Mouse (Mus musculus) cerebellum, adult 11 months (tissue): ENCODE measurements around the gene Lgals2.

ENCODE experiments used
- DNase-seq: peaks from one replicate; pipeline ENCODE4 v3.0.0; 2022

Lgals2 gene

DNA sequence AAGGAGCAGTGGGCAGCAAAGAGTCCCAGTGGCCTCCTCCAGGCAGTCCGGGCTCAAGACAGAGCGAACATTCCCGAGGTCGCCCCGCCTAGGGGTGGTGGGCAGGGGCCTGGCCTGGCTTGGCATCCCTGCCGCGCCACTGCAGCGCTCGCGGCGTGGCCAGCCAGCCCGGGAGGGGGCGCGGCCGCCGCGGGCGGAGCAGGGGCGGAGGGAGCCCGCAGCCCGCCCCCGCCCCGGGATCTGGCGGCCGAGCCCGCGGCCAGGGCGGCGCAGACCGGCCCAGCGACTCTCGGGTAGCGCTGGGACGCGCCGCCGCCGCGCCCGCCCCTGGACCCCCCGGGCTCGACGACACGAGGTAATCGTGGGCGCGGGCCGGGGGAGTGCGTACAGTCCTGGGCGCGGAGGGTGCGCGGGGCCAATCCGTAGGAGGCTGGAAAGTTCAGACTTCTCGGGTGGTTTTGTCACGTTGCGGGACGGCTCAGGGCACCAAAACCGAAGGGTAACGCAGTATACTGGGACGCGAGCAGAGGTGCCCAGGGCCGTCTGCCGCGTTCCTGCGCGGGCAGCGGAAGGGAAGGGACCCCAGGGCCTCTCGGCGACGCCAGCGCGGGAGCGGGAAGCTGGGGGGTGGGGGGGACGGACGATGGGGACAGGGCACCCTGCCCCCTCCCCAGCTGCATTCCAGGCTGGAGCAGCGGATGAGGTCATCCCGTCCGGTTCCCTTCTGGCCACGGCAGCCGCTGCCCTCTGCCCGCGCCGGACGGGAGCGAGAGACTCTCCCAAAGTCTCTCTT is 12.8 kb downstream of the Lgals2 start, which contains the start of gene Cdc42ep1:
Gene Cdc42ep1, plus strand, starts transcription at position 254 of the 793 bp plus-strand sequence.
- no peak for DNase-seq

DNA sequence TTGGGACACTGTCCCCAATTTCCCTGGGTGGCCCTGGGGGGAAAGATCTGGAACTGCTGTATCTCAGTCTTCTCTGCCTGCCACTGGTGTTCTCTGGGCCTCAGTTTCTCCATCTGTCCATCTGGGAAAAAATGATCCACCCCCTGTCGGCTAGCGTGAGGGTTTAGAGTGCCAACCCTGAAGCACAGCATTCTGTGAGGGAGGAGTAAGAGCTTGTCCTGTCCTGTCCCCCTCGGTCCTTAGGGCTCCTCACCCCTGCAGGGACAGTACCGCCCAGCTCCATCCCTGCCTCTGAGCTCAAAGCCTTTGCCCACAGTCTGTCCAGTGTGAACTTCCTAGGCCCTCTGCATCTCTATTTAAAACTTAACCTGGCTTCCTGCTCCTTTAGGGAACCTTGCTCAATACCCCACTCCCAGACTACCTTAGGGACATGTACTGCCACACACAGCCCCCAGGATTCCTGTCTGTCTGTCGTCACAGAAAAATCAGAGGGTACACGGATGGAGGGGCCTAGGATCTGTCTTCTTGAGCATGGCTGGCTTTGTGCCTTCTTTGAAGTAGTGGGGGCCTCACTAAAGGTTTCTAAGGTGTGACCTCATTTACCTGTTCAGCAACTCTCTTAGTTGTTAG is 14.1 kb downstream of the Lgals2 start:
- DNase-seq = no peak

DNA sequence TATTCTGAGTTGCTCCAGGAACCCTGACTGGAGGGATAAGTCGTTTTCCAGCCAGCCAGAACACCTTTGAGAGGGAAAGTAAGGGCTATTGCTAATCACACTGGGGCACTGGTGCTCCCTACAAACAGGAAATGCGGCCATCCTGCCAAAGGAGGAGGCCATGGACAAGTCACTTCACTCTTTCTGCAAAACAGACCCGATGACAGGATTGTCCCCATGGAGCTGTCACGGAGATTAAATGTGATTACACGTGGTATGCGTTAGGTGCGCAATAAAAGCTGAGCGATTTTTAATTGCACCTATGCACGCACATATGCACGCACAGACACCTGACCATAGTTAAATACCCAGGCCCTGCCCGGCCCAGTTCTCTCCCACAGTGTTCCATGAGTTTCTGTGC is 14.6 kb downstream of the Lgals2 start:
- no peak for DNase-seq

DNA sequence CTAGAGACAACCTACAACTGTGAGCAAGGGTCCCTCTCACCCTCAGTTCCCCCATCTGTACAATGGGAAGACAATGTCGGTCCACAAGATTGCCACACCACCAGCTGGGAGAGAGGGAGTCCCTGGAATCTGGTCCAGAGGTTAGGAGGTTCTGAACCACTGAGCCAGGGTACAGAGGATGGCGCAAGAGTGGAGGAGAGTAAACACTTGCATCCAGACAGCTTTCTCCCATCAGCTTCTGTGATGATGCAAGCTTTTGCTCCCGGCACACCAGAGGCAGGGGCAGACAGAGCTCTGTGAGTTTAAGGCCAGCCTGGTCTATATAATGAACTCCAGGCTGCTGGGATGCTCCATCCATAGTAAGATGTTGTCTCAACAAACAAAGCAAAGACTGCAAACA is 15.1 kb downstream of the Lgals2 start:
- DNase-seq = no peak

DNA sequence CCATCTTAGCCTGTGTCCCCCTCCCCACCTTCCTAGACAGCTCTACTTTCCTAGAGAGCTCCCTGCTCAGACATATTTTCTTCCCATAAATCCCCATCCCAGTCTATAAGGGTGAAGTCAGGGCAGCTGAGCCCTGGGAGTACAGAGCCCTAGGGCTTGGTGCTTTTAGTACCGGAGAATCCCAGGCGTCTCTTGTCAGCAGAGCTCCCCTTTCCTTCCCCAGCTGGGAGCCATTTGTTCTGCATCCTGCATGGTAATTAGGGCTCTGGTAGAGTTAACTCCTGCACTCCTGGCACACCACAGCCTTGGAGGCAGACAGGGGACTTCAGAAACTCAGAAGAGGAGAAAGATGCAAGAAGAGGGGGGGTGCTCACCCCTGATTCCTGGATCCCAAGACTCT is 15.6 kb downstream of the Lgals2 start:
- DNase-seq = no peak

DNA sequence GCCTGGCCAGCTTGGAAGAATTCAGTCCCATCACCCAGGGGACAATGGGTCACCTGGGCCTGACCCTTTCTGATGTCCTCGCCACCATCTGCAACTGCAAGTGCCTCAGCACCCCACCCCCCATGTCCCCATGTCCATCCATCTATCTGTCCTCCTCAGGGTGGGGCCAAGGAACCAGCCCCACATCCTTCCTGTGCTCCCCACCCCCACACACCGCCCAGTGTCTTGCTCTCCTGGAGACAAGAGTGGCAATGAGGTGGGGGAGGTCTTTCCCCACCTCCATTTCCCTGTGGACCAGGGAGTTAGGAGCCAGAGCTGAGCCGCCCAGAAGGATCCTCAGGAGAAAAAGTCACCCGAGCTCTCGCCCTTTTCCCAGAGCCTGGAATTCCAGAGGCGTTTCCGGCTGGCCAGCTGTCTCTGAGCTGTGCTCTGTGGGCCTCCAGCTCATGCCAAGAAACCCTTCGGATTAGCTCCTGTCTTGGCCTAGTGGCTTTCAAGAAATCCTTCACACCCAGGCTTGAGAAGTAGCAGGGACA is 19.2 kb downstream of the Lgals2 start:
- no peak for DNase-seq

DNA sequence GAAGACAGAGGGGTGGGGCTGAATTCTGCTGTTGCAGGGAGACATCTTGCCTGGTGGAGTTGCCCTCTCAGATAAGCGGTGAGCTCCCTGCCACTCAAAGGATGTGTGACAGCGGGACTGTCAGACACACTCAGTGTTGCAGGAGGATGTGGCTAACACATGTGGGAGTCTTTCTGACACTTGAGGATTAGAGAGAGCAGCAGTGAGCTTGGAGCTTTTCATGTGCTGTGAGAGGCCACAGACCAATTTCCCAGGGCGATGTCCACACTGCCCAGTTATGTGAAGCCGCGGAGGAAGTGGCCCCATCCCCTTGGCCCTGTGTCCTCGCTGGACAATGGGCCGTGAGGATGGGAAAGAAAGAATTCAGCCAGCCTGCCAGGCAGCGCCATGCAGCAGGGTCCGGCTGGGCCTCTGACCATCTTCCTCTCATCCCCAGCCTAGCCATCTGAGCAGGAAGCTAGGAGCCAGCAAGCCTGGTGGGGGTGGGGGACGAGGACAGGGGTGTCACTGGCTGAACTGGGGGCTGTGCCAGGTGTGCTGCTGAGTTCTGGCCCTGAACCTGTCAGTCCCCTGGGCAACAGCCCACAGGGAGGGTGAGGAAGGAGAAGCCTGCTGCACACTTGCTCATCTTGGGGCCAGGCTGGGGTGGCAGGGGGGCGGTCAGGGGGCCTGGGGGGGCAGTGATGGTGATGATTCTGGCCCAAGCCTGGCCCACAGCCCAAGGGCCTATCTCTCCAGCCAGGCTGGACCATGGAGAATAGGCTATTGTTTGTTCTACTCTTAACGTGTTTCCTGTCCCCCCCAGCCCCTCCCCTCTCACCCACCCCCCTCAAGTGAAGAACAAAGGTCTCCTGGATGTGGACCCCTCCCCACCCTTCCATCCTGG is 19.9 kb downstream of the Lgals2 start:
- DNase-seq = no peak

DNA sequence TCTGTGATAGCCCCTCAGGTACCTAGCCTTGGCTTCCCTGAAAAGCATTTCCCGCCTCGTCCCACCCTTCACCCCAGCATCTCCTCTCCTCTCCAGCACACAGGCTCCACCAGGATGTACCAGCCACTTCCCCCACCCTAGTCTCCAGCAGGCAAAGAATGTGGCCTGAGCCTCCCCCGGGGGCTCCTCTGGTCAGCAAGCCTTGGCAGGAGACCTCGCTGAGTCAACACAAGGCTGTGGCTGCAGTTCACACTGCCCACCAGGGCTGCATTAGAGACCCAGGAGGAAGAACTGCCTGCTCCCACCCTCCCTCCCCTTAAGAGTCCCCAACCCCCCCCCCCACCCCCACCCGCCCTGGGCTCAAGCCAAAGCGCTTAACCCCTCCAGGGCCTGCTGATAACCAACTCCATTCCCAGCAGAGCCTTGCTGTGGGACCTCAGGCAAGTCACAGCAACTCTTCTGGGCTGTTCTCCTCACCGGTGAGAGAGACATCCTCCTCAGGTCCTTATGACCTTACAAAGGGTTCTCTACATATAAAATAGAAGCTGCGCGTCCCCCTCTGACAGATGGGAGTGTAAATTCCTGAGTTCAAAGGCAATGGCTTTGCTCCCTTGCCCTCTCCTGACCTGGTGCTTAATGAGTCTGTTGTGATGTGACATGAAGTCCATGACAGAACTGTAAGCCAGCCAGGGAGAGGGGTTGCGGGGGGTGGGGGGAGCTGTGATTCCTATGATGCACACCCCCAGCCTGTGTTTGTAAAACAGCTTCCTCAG is 20.9 kb downstream of the Lgals2 start:
- DNase-seq = no peak

DNA sequence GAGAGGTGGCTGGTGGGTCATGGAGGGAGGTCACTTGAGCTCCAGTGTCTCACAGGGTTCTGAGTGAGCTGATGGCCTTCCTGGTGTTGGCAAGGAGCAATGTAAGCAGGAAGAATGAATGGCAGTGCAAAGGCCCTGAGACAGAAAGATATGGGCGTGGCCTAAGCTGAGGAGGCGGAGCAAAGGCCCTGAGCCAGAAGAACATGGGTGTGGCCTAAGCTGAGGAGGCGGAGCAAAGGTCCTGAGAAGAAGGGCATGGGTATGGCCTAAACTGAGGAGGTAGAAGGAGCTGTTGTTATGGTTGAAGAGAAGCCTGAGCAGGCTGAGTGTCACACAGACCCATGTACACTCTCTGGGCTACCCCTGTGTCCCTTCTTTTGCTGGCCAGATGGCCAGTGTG is 21.7 kb downstream of the Lgals2 start:
- DNase-seq = no peak

DNA sequence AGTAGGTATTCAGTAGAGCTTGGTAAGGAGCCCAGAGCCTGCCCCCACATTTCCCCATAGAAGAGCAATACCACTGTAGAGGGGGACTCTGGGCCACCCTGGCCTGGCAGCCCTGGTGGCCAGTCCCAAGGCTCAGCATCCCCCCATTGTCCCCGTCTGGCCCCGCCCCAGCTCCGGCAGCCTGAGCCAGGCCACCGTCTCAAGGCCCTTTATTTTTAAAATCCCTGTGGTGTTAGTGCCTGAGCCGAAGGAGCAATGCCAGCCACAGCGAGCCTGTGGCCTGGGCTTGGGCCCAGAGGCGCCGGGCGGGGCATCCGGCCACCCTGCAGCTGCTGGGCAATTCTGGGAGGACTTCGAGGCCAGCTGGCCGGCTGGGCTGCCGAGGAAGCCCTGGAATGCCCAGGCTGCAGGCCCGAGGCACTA is 22.6 kb downstream of the Lgals2 start:
- peak; percentile 43 for DNase-seq

DNA sequence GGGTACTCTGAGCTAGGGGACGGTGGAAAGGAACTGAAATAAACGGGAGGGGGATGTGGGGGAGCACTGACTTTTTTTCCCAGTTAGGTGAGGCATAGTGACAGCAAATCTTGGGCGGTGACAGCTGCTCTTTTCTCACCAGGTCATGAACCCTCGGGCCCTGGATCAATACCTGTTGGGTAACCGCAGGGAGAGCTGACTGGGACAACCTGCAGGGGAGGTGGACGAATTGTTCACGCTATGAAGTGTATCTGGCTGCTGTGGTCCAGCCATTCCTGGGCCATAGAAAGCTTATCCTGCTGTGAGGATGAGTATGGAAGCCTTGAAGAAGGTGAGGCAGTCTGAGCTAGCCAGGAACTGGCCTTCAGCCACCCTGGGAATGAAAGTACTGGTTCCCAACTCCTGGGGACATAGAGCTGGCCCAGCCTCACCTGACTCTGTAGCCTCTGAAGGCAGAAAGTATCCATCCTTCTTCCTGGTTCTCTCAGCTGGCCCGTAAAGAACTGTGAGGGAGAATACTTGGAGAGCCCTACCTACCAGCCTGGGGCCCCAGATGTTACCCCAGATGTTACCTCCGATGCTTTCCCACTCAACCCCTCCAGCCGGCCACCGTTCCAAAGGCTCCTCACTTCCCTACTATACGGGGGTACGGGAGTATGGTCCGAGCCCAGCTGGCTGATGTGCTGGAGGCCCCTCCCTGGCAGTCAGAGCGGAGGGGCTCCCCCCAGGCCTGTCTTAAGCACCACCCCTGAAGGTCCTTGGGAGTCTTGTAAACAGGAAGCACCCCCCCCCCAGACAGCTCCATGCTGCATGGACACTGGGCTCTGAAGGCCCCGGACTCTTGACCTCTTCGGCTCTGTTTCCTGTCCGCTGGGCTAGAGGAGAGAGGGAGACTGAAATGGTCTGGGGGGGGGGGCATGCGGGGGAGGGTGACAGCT is 23.3 kb downstream of the Lgals2 start:
- DNase-seq = no peak

DNA sequence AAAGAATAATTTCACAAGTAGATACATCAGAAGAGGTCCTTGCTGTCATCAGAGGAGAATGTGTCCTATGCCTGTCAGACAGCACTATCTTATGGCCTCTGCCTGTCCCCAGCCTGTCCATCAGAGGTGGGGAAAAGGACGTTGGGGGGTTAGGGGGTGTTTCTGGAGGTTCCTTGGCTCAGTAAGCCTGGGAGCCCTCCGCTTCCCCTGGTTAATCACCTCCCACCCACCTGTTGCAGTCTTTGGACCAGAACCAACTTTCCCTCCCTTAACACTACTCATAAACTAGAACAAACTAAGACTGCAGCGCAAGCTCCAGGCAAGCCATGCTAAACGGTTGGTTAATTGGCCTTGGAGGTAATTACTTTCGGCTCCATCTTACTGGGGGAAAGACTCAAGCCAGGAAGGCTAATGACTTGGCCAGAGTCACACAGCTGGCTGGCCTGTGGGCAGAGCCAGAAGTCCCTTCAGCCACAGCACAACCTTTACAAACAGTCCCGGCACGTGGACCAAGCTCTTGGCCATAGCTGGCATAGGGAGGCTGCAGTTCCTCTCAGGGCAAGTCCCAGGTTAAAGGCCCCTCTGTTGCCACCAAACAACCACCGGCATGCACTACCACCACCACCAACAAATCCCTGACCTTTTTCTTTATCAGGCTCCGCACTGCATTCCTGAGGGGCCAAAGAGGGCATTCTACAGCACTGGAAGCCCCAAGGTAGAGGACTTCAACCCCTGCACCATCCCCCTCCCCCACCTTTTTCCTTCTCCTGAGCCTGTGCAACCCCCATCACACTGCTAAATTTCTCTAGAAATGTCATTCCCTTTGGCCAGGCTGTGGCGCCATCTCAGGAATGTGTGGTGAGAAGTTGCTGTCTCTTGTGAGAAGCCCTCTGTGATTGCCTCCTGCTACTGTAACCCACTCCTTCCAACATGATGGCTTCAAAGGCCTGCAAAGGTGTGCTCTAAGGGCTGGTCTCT is 24.3 kb downstream of the Lgals2 start:
- no peak for DNase-seq

DNA sequence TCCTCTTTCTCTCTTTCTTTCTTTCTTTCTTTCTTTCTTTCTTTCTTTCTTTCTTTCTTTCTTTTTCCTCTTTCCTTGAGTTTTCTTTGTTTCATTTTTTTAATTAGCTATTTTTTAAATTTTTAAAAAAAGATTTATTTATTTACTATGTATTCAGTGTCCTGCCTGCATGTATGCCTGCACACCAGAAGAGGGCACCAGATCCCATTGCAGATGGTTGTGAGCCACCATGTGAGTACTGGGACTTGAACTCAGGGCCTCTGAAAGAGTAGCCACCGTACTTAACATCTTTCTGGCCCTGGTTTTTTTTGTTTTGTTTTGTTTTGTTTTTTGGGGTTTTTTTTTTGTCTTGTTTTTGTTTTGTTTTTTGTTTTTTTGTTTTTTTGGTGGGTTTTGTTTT is 25.7 kb downstream of the Lgals2 start:
- DNase-seq = no peak

DNA sequence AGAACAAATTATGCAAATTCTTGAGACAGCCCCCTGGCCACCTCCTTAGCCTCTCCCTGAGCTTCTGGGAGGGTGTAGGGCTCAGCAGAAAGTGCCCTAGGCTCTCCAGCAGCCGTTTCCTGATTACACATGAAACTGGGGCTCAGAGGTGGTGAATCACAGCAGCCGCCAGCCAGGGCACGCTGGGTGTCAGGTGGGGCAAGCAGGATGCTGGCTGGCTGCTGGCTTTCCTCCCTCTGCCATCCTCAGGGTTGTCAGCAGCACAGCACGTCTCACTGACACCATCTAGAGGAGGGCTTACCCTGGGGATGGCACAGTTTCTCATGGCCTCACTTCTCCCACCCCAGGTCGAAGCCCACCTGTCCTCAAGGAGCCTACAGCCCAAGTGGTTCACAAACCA is 27.0 kb downstream of the Lgals2 start:
- no peak for DNase-seq

DNA sequence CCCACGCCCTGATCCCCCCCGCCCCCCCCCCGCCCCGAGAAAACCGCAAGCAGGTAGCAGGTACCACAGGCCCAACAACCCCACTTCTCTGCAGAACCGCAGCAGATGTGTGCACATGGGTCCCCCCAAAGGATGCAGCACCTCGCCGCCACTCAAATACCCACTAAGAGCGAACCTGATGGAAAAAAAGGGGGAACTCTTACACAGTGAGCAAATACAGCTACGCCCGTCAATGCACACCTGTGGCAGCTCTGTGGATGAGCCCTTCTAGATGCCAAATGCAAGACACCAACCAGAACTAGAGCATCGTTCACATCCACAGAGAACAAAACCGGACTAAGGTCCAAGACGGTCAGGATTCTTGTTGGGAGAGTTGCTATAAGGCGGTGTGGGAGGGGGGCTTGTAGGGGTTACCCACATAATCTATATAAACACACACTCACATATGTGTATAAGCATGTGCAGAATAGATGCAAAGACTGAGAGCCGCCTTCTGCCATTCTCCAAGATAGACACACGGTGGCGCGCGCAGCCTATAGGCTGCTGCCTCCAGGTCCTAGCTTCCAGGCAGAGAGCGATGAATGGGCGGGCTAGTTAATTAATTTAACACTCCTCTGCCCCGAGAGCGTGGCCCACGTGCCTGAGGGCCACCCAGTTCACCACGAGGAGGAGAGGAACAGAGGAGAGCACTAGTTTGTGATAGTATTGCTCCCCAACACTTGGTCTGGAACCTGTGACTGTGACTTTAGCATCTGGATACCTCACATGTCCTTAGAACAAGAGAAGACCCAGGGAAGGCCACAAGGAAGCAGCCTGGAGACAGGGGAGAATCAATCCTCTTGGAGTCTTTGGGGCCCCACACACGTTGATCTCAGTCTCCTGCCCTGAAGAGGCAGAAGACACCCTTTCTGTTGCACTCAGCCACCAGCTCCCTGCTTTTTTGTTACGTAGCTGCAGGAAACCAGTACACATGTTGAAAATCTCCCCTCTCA is 28.8 kb downstream of the Lgals2 start:
- DNase-seq = peak; percentile 61

DNA sequence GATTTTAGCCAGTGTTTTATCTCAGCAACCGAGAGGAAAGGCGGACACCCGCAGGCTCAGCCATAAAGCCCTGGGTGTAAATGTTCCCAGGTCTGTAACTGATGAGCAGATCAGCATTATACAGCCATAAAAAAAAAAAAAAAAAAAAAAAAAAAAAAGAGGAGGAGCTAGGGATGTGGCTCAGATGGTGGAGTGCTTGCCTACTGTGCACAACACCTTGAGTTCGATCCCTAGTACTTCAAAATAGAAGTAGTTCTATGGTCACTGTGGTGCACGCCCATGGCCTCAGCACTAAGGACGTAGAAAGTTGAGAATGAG is 39.3 kb downstream of the Lgals2 start:
- DNase-seq = no peak

DNA sequence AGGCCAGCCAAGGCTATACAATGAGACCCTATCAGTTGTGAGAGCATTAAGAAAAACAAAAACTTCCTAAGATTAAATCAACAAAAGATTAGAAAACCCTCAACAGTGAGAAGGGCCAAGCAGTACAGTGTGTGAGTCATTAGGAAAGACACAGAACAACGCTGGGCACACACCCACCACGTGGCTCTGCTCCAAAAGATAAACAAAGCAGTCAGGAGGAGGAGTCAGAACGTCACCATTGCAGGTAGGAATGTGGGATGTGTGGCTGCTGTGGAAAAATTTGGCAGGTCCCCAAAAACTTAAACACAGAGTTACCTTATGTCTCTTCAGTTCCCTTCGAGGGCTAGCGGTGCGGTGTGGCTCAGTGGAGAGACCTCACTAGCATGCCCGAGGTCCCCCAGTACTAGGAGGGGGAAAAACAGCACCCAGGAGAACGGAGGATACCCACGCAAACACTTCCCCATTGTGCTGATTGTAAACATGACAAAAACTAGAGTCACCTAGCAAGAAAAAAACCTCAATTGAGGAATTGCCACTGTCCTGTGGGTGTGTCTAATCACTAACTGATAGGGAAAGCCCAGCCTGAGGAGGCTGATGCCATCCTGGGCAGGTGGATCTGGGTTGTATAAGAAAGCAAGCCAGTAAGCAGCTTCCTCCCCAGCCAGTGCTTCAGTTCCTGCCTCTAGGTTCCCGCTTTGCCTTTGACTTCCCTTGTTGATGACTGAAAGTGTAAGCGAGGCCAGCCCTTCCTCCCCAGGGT is 39.8 kb downstream of the Lgals2 start:
- DNase-seq = no peak

DNA sequence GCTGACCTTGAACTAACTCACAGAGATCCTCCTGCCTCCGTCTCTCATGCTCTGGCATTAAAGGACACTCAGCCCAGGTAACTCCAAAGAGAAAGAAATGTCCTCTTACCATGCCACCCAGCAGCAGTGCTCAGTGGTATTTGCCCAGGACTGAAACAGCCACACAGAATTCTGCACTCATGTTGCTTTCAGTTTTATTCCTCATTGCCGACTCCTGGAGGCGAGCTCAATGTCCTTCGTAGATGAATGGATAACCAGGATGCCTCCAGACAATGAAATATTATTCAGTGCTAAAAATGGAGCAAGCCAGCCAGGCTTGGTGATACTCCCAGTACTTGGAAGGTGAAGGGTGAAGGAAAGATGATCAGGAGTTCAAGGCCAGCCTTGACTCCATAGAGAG is 41.7 kb downstream of the Lgals2 start:
- DNase-seq = no peak
